Mouse (Mus musculus) thymus, adult 2 months (tissue): ENCODE results near the gene Serpinb3d. TPM values are rescaled to one million over a fixed set of nuclear protein-coding genes. Genes with fewer than 3 reads are reported as not detected.
"Not testable (repeated sequence)": the region's sequence is repeated elsewhere in the genome, so short reads cannot be mapped to it uniquely, and the experiment has no call there.

Experiments used
- DNase-seq: peaks from one replicate; pipeline ENCODE4 v3.0.0; 2021
- H3K27ac ChIP-seq: fragments of 200-500 bp; 2 replicates; pipeline ENCODE4 v1.5.1; 2012; ENCODE audit warnings: low read length, control low read depth; ENCODE audit not compliant: control insufficient read depth, insufficient read depth
- H3K27me3 ChIP-seq: fragments of 200-500 bp; 2 replicates; pipeline ENCODE4 v1.6.1; 2012; ENCODE audit warnings: mild to moderate bottlenecking, low read length, moderate library complexity, mixed read lengths; ENCODE audit not compliant: control insufficient read depth, insufficient read depth
- H3K36me3 ChIP-seq: fragments of 200-500 bp; 2 replicates; pipeline ENCODE4 v1.6.1; 2012; ENCODE audit warnings: mild to moderate bottlenecking, low read length, moderate library complexity; ENCODE audit not compliant: control insufficient read depth, insufficient read depth
- H3K4me1 ChIP-seq: fragments of 200-500 bp; replicated peaks from 2 replicates; pipeline ENCODE4 v1.6.1; 2012; ENCODE audit warnings: low read length; ENCODE audit not compliant: control insufficient read depth, insufficient read depth
- H3K4me3 ChIP-seq: fragments of 200-500 bp; 2 replicates; pipeline ENCODE4 v1.5.1; 2012; ENCODE audit warnings: mild to moderate bottlenecking, low read length, control low read depth, moderate library complexity; ENCODE audit not compliant: control insufficient read depth, insufficient read depth
- CTCF ChIP-seq: fragments of 200-500 bp; IDR thresholded peaks from 2 replicates; pipeline ENCODE4 v1.5.1; 2012; ENCODE audit warnings: mild to moderate bottlenecking, control low read depth, low read length, moderate library complexity, borderline replicate concordance; ENCODE audit not compliant: control insufficient read depth, poor library complexity, insufficient read depth; ENCODE audit errors: extremely low read depth
- POLR2A ChIP-seq: fragments of 200-500 bp; IDR thresholded peaks from 2 replicates; pipeline ENCODE4 v1.6.1; 2012; ENCODE audit warnings: mild to moderate bottlenecking, low read length, control low read depth, moderate library complexity; ENCODE audit not compliant: control insufficient read depth, poor library complexity, insufficient read depth; ENCODE audit errors: extremely low read depth
- WGBS: fragments of 180-500 bp; shearing (Covaris S2); methylation state at CpG from one replicate; pipeline ENCODE4 v1.1.7; 2018; 5-methylcytosine and 5-hydroxymethylcytosine counted together
- polyA plus RNA-seq: library from polyadenylated mRNA; depleted of rRNA; stranded (reverse); fragments of >200 nt; gene quantifications from 2 replicates; pipeline ENCODE4 v1.2.3, GENCODE M21; 2012; rRNA removed

The Serpinb3d gene
- 0.13 TPM in 1 of 2 replicates, not detected in the other for polyA plus RNA-seq

GRCm38 (mm10) chr1:107083406-107083805 is at the start of gene Serpinb3d:
TSS of gene Serpinb3d (minus strand) at chr1:107083506.
- TF ChIP-seq CTCF (no peak), POLR2A (no peak)
- Histone ChIP-seq H3K36me3 (no peaks in the 10 kb centered on the region), H3K27ac (no peak within 1 kb of the TSS)

GRCm38 (mm10) chr1:107127453-107127852 is 44.1 kb upstream of the Serpinb3d start:
- DNase-seq, H3K27me3 ChIP-seq, H3K4me3 ChIP-seq, H3K36me3 ChIP-seq, H3K27ac ChIP-seq, H3K4me1 ChIP-seq: not testable (repeated sequence)

More at GRCm38 (mm10) chr1:107083406-107083805, at the start of gene Serpinb3d:
- Histone ChIP-seq H3K4me1 (no peaks in the 10 kb centered on the region), H3K27me3 (no peaks in the 10 kb centered on the region), H3K4me3 (no peak within 1 kb of the TSS)
- no peak for DNase-seq

- TF ChIP-seq CTCF (no peak), POLR2A (no peak)
- Histone ChIP-seq H3K36me3 (no peaks in the 10 kb centered on the region), H3K4me3 (no peak overlapping the region), H3K27me3 (no peaks in the 10 kb centered on the region), H3K27ac (no peak overlapping the region), H3K4me1 (no peaks in the 10 kb centered on the region)
- no peak for DNase-seq
- 94% methylated on average over 2 of the region's 2 CpGs for WGBS
Observed at GRCm38 (mm10) chr1:107098417-107098816, 15.1 kb upstream of the Serpinb3d start.

GRCm38 (mm10) chr1:107052203-107052602 is 31.1 kb downstream of the Serpinb3d start, which contains the start of gene Serpinb3a:
TSS of gene Serpinb3a (minus strand) at chr1:107052303.
- no peak for TF ChIP-seq CTCF
- no peak for TF ChIP-seq POLR2A
- 40% methylated on average over 1 of the region's 1 CpGs for WGBS
- Histone ChIP-seq H3K4me1 (no peaks in the 10 kb centered on the region), H3K27me3 (no peaks in the 10 kb centered on the region), H3K4me3 (no peak within 1 kb of the TSS), H3K27ac (no peak within 1 kb of the TSS), H3K36me3 (no peaks in the 10 kb centered on the region)
- DNase-seq, result no peak

GRCm38 (mm10) chr1:107034236-107034635 is 49.1 kb downstream of the Serpinb3d start:
- not testable (repeated sequence) for H3K27me3 ChIP-seq, H3K27ac ChIP-seq, DNase-seq, H3K4me1 ChIP-seq, H3K4me3 ChIP-seq, H3K36me3 ChIP-seq
- 84% methylated on average over 3 of the region's 3 CpGs for WGBS

Other genes with a start within 250 kb of the Serpinb3d start
- gene Serpinb5, start 222.3 kb downstream of the Serpinb3d start, polyA plus RNA-seq, result 1.0 and 1.3 TPM in 2 replicates
- gene Serpinb12, start 149.1 kb downstream of the Serpinb3d start, polyA plus RNA-seq, result 0.55 and 0.92 TPM in 2 replicates
- 0.11 TPM in 1 of 2 replicates, not detected in the other for gene Serpinb13, start 102.5 kb downstream of the Serpinb3d start, polyA plus RNA-seq
- 0.62 and 0.97 TPM in 2 replicates for gene Serpinb3a, start 31.2 kb downstream of the Serpinb3d start, polyA plus RNA-seq
- not detected in 2 replicates for gene Serpinb3b, start 194.9 kb upstream of the Serpinb3d start, polyA plus RNA-seq
- 0.08 and 0.18 TPM in 2 replicates for gene Serpinb3c, start 194.9 kb upstream of the Serpinb3d start, polyA plus RNA-seq